8 mouse cellular contexts compared by ENCODE assay signal in the genomic region with DNA sequence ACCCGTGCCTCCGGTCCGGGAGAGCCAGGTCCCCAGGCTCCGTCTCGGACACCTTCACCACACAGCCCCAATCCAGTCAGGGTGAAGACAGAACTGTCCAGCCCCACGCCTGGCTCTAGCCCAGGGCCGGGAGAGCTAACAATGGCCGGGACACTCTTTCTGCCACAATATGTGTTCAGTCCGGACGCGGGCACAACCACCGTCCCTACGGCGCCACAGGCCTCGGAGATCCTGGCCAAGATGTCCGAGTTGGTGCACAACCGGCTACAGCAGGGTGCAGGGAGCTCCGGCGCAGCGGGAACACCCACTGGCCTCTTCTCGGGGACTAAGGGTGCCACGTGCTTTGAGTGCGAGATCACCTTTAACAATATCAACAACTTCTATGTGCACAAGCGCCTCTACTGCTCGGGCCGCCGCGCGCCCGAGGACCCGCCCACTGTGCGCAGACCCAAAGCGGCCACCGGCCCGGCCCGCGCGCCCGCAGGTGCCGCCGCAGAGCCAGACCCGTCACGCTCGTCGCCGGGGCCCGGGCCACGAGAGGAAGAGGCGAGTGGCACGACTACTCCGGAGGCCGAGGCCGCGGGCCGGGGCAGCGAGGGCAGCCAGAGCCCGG. TPM values are rescaled to one million over a fixed set of nuclear protein-coding genes. Genes with fewer than 3 reads are reported as not detected.
DNase-seq lines count a peak whose midpoint lies in the region; ATAC-seq and TF ChIP-seq lines count a peak whose summit lies in the region.

No protein-coding gene starts in this region.

- peak overlapping the region; percentile 83 for H3K4me2 ChIP-seq in forebrain, postnatal 0 days (ENCODE audit: low read depth)
- peak overlapping the region; percentile 96 for H3K4me2 ChIP-seq in limb, embryonic 15.5 days
- H3K4me2 ChIP-seq in neural tube, embryonic 14.5 days (ENCODE audit: low read depth, low read length): peak overlapping the region; percentile 89

- H3K36me3 ChIP-seq in forebrain, postnatal 0 days (ENCODE audit: insufficient read depth): no peaks in the 10 kb centered on the region
- H3K36me3 ChIP-seq in limb, embryonic 15.5 days: peaks cover 10% of the 10 kb centered on the region; the same call in 1 of the 2 replicates
- H3K36me3 ChIP-seq in neural tube, embryonic 14.5 days (ENCODE audit: control insufficient read depth, insufficient read depth, low read length): no peaks in the 10 kb centered on the region

- H3K4me3 ChIP-seq in forebrain, postnatal 0 days (ENCODE audit: low read depth, low read length): peak overlapping the region; percentile 54
- peak overlapping the region; percentile 59 for H3K4me3 ChIP-seq in limb, embryonic 15.5 days
- H3K4me3 ChIP-seq in neural tube, embryonic 14.5 days (ENCODE audit: low read depth, low read length): peak overlapping the region; percentile 54

- no peaks in the 10 kb centered on the region for H3K9me3 ChIP-seq in forebrain, postnatal 0 days (ENCODE audit: low read length)
- no peaks in the 10 kb centered on the region for H3K9me3 ChIP-seq in limb, embryonic 15.5 days
- H3K9me3 ChIP-seq in neural tube, embryonic 14.5 days (ENCODE audit: control insufficient read depth, low read length): no peaks in the 10 kb centered on the region

- 13% methylated on average over 45 of the region's 57 CpGs for whole genome bisulfite sequencing in forebrain, postnatal 0 days
- WGBS in limb, embryonic 15.5 days: 18% methylated on average over 57 of the region's 57 CpGs
- WGBS in neural tube, embryonic 14.5 days: 7% methylated on average over 57 of the region's 57 CpGs

- DNase-seq in kidney, adult 18-20 months: peak; percentile 69
- no peak for DNase-seq in kidney, postnatal 4 days
- peak; percentile 21 for DNase-seq in forebrain, postnatal 0 days
- DNase-seq in spleen, postnatal 14 days (ENCODE audit: low spot score in 2 of 2): no peak
- DNase-seq in gastrocnemius, postnatal 4 days (ENCODE audit: low spot score in 2 of 2): no peak
- DNase-seq in natural killer cell, adult 2 months (ENCODE audit: low spot score in 2 of 2): no peak

- H3K4me1 ChIP-seq in forebrain, postnatal 0 days (ENCODE audit: insufficient read depth): 0 out of 2 replicates have a peak, but pooled peaks cover 7% of the 10 kb centered on the region
- peaks cover 25% of the 10 kb centered on the region for H3K4me1 ChIP-seq in limb, embryonic 15.5 days
- peaks cover 13% of the 10 kb centered on the region for H3K4me1 ChIP-seq in neural tube, embryonic 14.5 days (ENCODE audit: control insufficient read depth, insufficient read depth, low read length)

- ATAC-seq in forebrain, postnatal 0 days: peak; percentile 44
- no peak for ATAC-seq in limb, embryonic 15.5 days (ENCODE audit: insufficient number of reproducible peaks, low FRiP score, low TSS enrichment, low read depth)
- peak; percentile 33 for ATAC-seq in neural tube, embryonic 14.5 days (ENCODE audit: low read depth)

- TF ChIP-seq CTCF in forebrain, postnatal 0 days (IDR thresholded peaks at IDR 0.05; ENCODE audit: low read depth): no peak

- H3K9ac ChIP-seq in forebrain, postnatal 0 days: peak overlapping the region; percentile 56
- H3K9ac ChIP-seq in limb, embryonic 15.5 days: peak overlapping the region; percentile 33
- peak overlapping the region; percentile 59 for H3K9ac ChIP-seq in neural tube, embryonic 14.5 days (replicated peaks; ENCODE audit: low read depth, low read length)

- H3K27me3 ChIP-seq in forebrain, postnatal 0 days (ENCODE audit: insufficient read depth, low read length): peaks cover 31% of the 10 kb centered on the region
- peaks cover 52% of the 10 kb centered on the region for H3K27me3 ChIP-seq in limb, embryonic 15.5 days
- H3K27me3 ChIP-seq in neural tube, embryonic 14.5 days (ENCODE audit: control insufficient read depth, insufficient read depth, low read length): peaks cover 25% of the 10 kb centered on the region

- H3K27ac ChIP-seq in forebrain, postnatal 0 days (ENCODE audit: low read depth, low read length): no peak overlapping the region
- H3K27ac ChIP-seq in limb, embryonic 15.5 days: no peak overlapping the region
- H3K27ac ChIP-seq in neural tube, embryonic 14.5 days (ENCODE audit: low read depth, low read length): no peak overlapping the region

RNA-seq across cellular contexts. Expression of gene Trhr2, which starts 24.8 kb away (rescaled TPM):
- 0.77 TPM in 1 of 2 replicates, not detected in the other for total RNA-seq in forebrain, postnatal 0 days (2014; rRNA removed)
- 0.27 TPM in 1 of 2 replicates, not detected in the other for polyA plus RNA-seq in forebrain, postnatal 0 days (2015; fragmentation: Nextera tagmentation; extraction: Ambion mirVana)
- polyA plus RNA-seq in limb, embryonic 15.5 days (2015; fragmentation: Nextera tagmentation; extraction: Ambion mirVana): 0.12 and 0.14 TPM in 2 replicates
- not detected in 2 replicates for polyA plus RNA-seq in neural tube, embryonic 14.5 days (2014; fragmentation: Nextera tagmentation; extraction: Ambion mirVana)
- not detected for total RNA-seq in gastrocnemius, postnatal 4 days (2021)

RNA-seq across cellular contexts. Expression of gene Zc3h18, which starts 40.7 kb away (rescaled TPM):
- total RNA-seq in forebrain, postnatal 0 days (2014; rRNA removed): 38.1 and 40.9 TPM in 2 replicates
- 23.8 and 27.3 TPM in 2 replicates for polyA plus RNA-seq in forebrain, postnatal 0 days (2015; fragmentation: Nextera tagmentation; extraction: Ambion mirVana)
- 46.8 and 47.5 TPM in 2 replicates for polyA plus RNA-seq in limb, embryonic 15.5 days (2015; fragmentation: Nextera tagmentation; extraction: Ambion mirVana)
- 20.4 and 25.9 TPM in 2 replicates for polyA plus RNA-seq in neural tube, embryonic 14.5 days (2014; fragmentation: Nextera tagmentation; extraction: Ambion mirVana)
- 10 to 100 TPM; 37.2 to 42.8 TPM for total RNA-seq in gastrocnemius, postnatal 4 days (2021)

RNA-seq across cellular contexts. Expression of gene Zfpm1, which starts 53.8 kb away (rescaled TPM):
- 9.5 and 10.1 TPM in 2 replicates for total RNA-seq in forebrain, postnatal 0 days (2014; rRNA removed)
- polyA plus RNA-seq in forebrain, postnatal 0 days (2015; fragmentation: Nextera tagmentation; extraction: Ambion mirVana): 0.87 and 1.1 TPM in 2 replicates
- polyA plus RNA-seq in limb, embryonic 15.5 days (2015; fragmentation: Nextera tagmentation; extraction: Ambion mirVana): 1.1 and 1.2 TPM in 2 replicates
- 1.2 and 1.4 TPM in 2 replicates for polyA plus RNA-seq in neural tube, embryonic 14.5 days (2014; fragmentation: Nextera tagmentation; extraction: Ambion mirVana)
- total RNA-seq in gastrocnemius, postnatal 4 days (2021): 10 to 100 TPM; 10.6 to 13.6 TPM

Comparison
In these comparisons a context has a peak if more than half of its experiments do, and no peak if none do; other contexts are left out.
1. DNase-seq: peak in kidney, adult 18-20 months (single experiment) and forebrain, postnatal 0 days (single experiment); none in kidney, postnatal 4 days (0 of 2), spleen, postnatal 14 days (0 of 2), gastrocnemius, postnatal 4 days (0 of 2) and natural killer cell, adult 2 months (0 of 2).
2. Peak in every context shown above with its lines, with median percentiles within 50 percentile points of each other: H3K4me2 ChIP-seq, H3K4me3 ChIP-seq and H3K9ac ChIP-seq.